Mouse (Mus musculus) CD4-positive, CD25-positive, alpha-beta regulatory T cell, adult 2 months (primary cell): ENCODE results near the gene Ubap1l.

Experiments used
- DNase-seq: peaks from one replicate; pipeline ENCODE4 v3.0.0-alpha.2; 2012; ENCODE audit warnings: low read depth, low spot score

Gene Ubap1l

GRCm38 (mm10) chr9:65410378-65410777 is 49.5 kb downstream of the Ubap1l start:
- DNase-seq, result no peak

GRCm38 (mm10) chr9:65411326-65411725 is 50.5 kb downstream of the Ubap1l start:
- DNase-seq, result no peak

GRCm38 (mm10) chr9:65417738-65418137 is 56.9 kb downstream of the Ubap1l start:
- DNase-seq, result no peak

GRCm38 (mm10) chr9:65419633-65420032 is 58.8 kb downstream of the Ubap1l start:
- no peak for DNase-seq

GRCm38 (mm10) chr9:65422760-65423501 is 62.1 kb downstream of the Ubap1l start, which contains the start of gene Slc51b:
Gene Slc51b, minus strand, starts transcription at chr9:65422955.
- no peak for DNase-seq

- no peak for DNase-seq
Observed at GRCm38 (mm10) chr9:65424393-65424792, 63.6 kb downstream of the Ubap1l start.

GRCm38 (mm10) chr9:65427511-65427910 is 66.7 kb downstream of the Ubap1l start:
- no peak for DNase-seq

- DNase-seq, result no peak
Observed at GRCm38 (mm10) chr9:65428003-65428402, 67.2 kb downstream of the Ubap1l start.
